13 mouse cellular contexts compared by ENCODE assay signal in the genomic region with DNA sequence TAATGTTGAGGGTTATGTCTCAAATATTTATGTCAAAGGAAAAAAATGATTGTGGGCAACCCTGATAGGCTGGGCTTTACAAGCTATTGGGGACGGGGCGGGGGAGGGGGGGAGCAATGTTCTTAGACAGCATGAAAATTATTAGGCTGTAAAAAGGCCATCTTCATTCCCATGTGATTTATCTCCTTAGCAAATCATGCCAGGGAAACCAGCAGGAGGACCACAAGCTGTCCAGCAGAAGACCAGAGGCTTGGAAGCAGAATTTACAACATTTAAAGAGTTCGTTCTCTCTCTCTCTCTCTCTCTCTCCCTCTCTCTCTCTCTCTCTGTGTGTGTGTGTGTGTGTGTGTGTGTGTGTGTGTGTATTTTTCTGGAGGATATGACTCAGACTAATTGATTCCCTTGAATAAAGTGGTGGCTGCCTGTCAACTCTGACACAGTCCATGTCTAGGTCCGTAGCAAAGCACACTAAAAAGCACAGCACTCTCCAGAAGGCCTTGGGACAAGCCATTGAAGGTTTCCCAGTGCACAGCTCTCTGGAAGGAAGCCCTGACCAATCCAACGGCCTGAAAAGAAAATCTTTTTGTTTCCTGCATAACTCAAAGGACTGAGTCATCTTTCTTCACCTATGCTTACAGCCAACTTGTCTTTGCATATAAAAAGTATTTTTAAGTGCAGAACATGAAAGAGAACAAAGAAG.
A peak's percentile ranks its signal among the peaks of the same experiment; 100 is the strongest.
DNase-seq lines count a peak whose midpoint lies in the region; ATAC-seq lines count a peak whose summit lies in the region.
"Had no signal": no experiment of that assay in that cellular context is flagged by ENCODE, and none has a peak within 500 bp of the region (broad histone marks: within the 10 kb centered on the region; RNA-seq: fewer than 3 reads in every experiment).

No protein-coding gene starts in this region.

- no peak overlapping the region for H3K9ac ChIP-seq in stomach, embryonic 16.5 days (ENCODE audit: low read length)
- H3K9ac ChIP-seq: limb, embryonic 12.5 days had no signal

- WGBS in stomach, embryonic 16.5 days, result 43% methylated on average over 5 of the region's 5 CpGs

- H3K27ac ChIP-seq in stomach, embryonic 16.5 days (ENCODE audit: low read length), result no peak overlapping the region
- H3K27ac ChIP-seq: limb, embryonic 12.5 days had no signal

- H3K36me3 ChIP-seq in stomach, embryonic 16.5 days (ENCODE audit: control insufficient read depth, insufficient read depth, low read length), result no peaks in the 10 kb centered on the region
- H3K36me3 ChIP-seq: limb, embryonic 12.5 days had no signal

- H3K4me1 ChIP-seq in stomach, embryonic 16.5 days (ENCODE audit: control insufficient read depth, insufficient read depth, low read length), result no peaks in the 10 kb centered on the region

- H3K4me3 ChIP-seq in stomach, embryonic 16.5 days (replicated peaks; ENCODE audit: low read length), result no peak overlapping the region
- H3K4me3 ChIP-seq: limb, embryonic 12.5 days had no signal

- peak; percentile 48; the same call in 1 of the 2 replicates for ATAC-seq in frontal cortex, adult (ENCODE audit: low TSS enrichment)
- peak; percentile 76; the same call in 1 of the 2 replicates for ATAC-seq in stomach, embryonic 16.5 days (ENCODE audit: insufficient read depth, low FRiP score)
- no peak for ATAC-seq in monocyte, adult 5-6 weeks (replicated peaks; ENCODE audit: insufficient number of reproducible peaks, low FRiP score, low TSS enrichment, poor library complexity, severe bottlenecking)

- no peaks in the 10 kb centered on the region for H3K9me3 ChIP-seq in stomach, embryonic 16.5 days (replicated peaks; ENCODE audit: control insufficient read depth, low read length)
- H3K9me3 ChIP-seq: limb, embryonic 12.5 days had no signal

- no peak overlapping the region for H3K4me2 ChIP-seq in stomach, embryonic 16.5 days (ENCODE audit: low read depth, low read length)
- H3K4me2 ChIP-seq: limb, embryonic 12.5 days had no signal

- H3K27me3 ChIP-seq in stomach, embryonic 16.5 days (ENCODE audit: control insufficient read depth, insufficient read depth, low read length), result no peaks in the 10 kb centered on the region
- H3K27me3 ChIP-seq: limb, embryonic 12.5 days had no signal

- no peak for DNase-seq in frontal cortex, postnatal 25 days (ENCODE audit: low spot score in 2 of 2)
- DNase-seq in kidney, postnatal 14 days, result peak; percentile 29
- no peak for DNase-seq in kidney, adult 8-10 months
- peak; percentile 53 for DNase-seq in fibroblast of lung, adult 2 months (ENCODE audit: low read depth)
- DNase-seq in layer of hippocampus, postnatal 25 days (ENCODE audit: extremely low spot score in 1 of 2, low spot score in 1 of 2), result no peak
- DNase-seq: cerebellum, adult 11-12 months; embryo, embryonic 11 days; layer of hippocampus, adult 9-11 months; lung, adult 18-20 months had no signal

Comparison
In these comparisons a context has a peak if more than half of its experiments do, and no peak if none do; other contexts are left out.
1. DNase-seq: peak in kidney, postnatal 14 days (single experiment) and fibroblast of lung, adult 2 months (single experiment); none in frontal cortex, postnatal 25 days (0 of 2), kidney, adult 8-10 months (0 of 2) and layer of hippocampus, postnatal 25 days (0 of 2).